25 mouse cellular contexts compared by ENCODE assay signal in genomic region chr4:100759603-100760002, GRCm38 (mm10). TPM values are rescaled to one million over a fixed set of nuclear protein-coding genes. Genes with fewer than 3 reads are reported as not detected.
DNase-seq lines count a peak whose midpoint lies in the region; ATAC-seq lines count a peak whose summit lies in the region.
"Had no signal": no experiment of that assay in that cellular context is flagged by ENCODE, and none has a peak within 500 bp of the region (broad histone marks: within the 10 kb centered on the region; RNA-seq: fewer than 3 reads in every experiment).

No protein-coding gene starts in this region.

- no peak overlapping the region for H3K27ac ChIP-seq in kidney, embryonic 14.5 days (ENCODE audit: low read depth, low read length)
- H3K27ac ChIP-seq in limb, embryonic 12.5 days: 0 out of 2 replicates have a peak overlapping the region, but pooled peaks have one; percentile 9
- H3K27ac ChIP-seq in limb, embryonic 10.5 days: no peak overlapping the region
- H3K27ac ChIP-seq in lung, embryonic 15.5 days: 0 out of 2 replicates have a peak overlapping the region, but pooled peaks have one; percentile 36
- H3K27ac ChIP-seq: embryonic facial prominence, embryonic 10.5 days; embryonic facial prominence, embryonic 12.5 days; forebrain, embryonic 13.5 days had no signal

- DNase-seq in kidney, adult 11 months: peak; percentile 31
- DNase-seq in kidney, postnatal 10 days: no peak
- DNase-seq in kidney, postnatal 14 days: peak; percentile 30
- DNase-seq in limb, embryonic 10.5 days (ENCODE audit: low spot score): no peak
- no peak for DNase-seq in lung, postnatal 4 days
- DNase-seq: adrenal gland, adult 8-10 months; adrenal gland, postnatal 14 days; adrenal gland, postnatal 36 days; B cell, adult 2 months; cerebellum, adult 11-12 months; cerebellum, adult 2 months; cerebellum, adult 9-10 months; cerebellum, postnatal 10 days; cerebellum, postnatal 25 days had no signal

- WGBS in kidney, embryonic 14.5 days: 71% methylated on average over 1 of the region's 1 CpGs
- WGBS in limb, embryonic 12.5 days: 41% methylated on average over 1 of the region's 1 CpGs
- WGBS in limb, embryonic 10.5 days: 97% methylated on average over 1 of the region's 1 CpGs
- WGBS in lung, embryonic 15.5 days: 57% methylated on average over 1 of the region's 1 CpGs

- no peaks in the 10 kb centered on the region for H3K27me3 ChIP-seq in kidney, embryonic 14.5 days (ENCODE audit: control insufficient read depth, insufficient read depth, low read length)
- no peaks in the 10 kb centered on the region for H3K27me3 ChIP-seq in limb, embryonic 12.5 days
- H3K27me3 ChIP-seq in limb, embryonic 10.5 days (ENCODE audit: low read depth, poor library complexity, severe bottlenecking): no peaks in the 10 kb centered on the region
- H3K27me3 ChIP-seq in lung, embryonic 15.5 days: no peaks in the 10 kb centered on the region
- H3K27me3 ChIP-seq: CH12.LX; embryonic facial prominence, embryonic 12.5 days; forebrain, embryonic 13.5 days; Patski had no signal

- H3K36me3 ChIP-seq in kidney, embryonic 14.5 days (ENCODE audit: control insufficient read depth, insufficient read depth, low read length): no peaks in the 10 kb centered on the region
- no peaks in the 10 kb centered on the region for H3K36me3 ChIP-seq in limb, embryonic 12.5 days
- no peaks in the 10 kb centered on the region for H3K36me3 ChIP-seq in limb, embryonic 10.5 days
- H3K36me3 ChIP-seq in lung, embryonic 15.5 days: no peaks in the 10 kb centered on the region
- H3K36me3 ChIP-seq: embryonic facial prominence, embryonic 10.5 days; embryonic facial prominence, embryonic 12.5 days; G1E had no signal

- no peaks in the 10 kb centered on the region for H3K4me1 ChIP-seq in kidney, embryonic 14.5 days (ENCODE audit: control insufficient read depth, insufficient read depth, low read length)
- 0 out of 2 replicates have a peak, but pooled peaks cover 4% of the 10 kb centered on the region for H3K4me1 ChIP-seq in limb, embryonic 12.5 days (replicated peaks)
- H3K4me1 ChIP-seq in limb, embryonic 10.5 days: no peaks in the 10 kb centered on the region
- 0 out of 2 replicates have a peak, but pooled peaks cover 4% of the 10 kb centered on the region for H3K4me1 ChIP-seq in lung, embryonic 15.5 days
- H3K4me1 ChIP-seq: embryonic facial prominence, embryonic 10.5 days; embryonic facial prominence, embryonic 12.5 days; forebrain, embryonic 13.5 days had no signal

- H3K9ac ChIP-seq in kidney, embryonic 14.5 days (ENCODE audit: low read depth, low read length): no peak overlapping the region
- no peak overlapping the region for H3K9ac ChIP-seq in limb, embryonic 12.5 days (replicated peaks)
- H3K9ac ChIP-seq in lung, embryonic 15.5 days: no peak overlapping the region
- H3K9ac ChIP-seq: embryonic facial prominence, embryonic 12.5 days; forebrain, embryonic 13.5 days had no signal

- no peak overlapping the region for H3K4me3 ChIP-seq in kidney, embryonic 14.5 days (ENCODE audit: low read length)
- no peak overlapping the region for H3K4me3 ChIP-seq in limb, embryonic 12.5 days (replicated peaks)
- no peak overlapping the region for H3K4me3 ChIP-seq in limb, embryonic 10.5 days
- no peak overlapping the region for H3K4me3 ChIP-seq in lung, embryonic 15.5 days
- H3K4me3 ChIP-seq: embryonic facial prominence, embryonic 10.5 days; embryonic facial prominence, embryonic 12.5 days; forebrain, embryonic 13.5 days had no signal

- no peaks in the 10 kb centered on the region for H3K9me3 ChIP-seq in kidney, embryonic 14.5 days (ENCODE audit: control insufficient read depth, low read length)
- no peaks in the 10 kb centered on the region for H3K9me3 ChIP-seq in limb, embryonic 12.5 days
- no peaks in the 10 kb centered on the region for H3K9me3 ChIP-seq in limb, embryonic 10.5 days (replicated peaks)
- no peaks in the 10 kb centered on the region for H3K9me3 ChIP-seq in lung, embryonic 15.5 days
- H3K9me3 ChIP-seq: embryonic facial prominence, embryonic 10.5 days; embryonic facial prominence, embryonic 12.5 days; forebrain, embryonic 13.5 days had no signal

- ATAC-seq in kidney, embryonic 14.5 days (ENCODE audit: low FRiP score, low TSS enrichment): no peak
- no peak for ATAC-seq in limb, embryonic 12.5 days (ENCODE audit: insufficient number of reproducible peaks, insufficient read depth, low FRiP score, low TSS enrichment, low read depth)
- no peak for ATAC-seq in lung, embryonic 15.5 days (ENCODE audit: borderline replicate concordance, extremely low read depth, low FRiP score, low TSS enrichment)
- ATAC-seq: activated CD4-positive, CD25-positive, alpha-beta regulatory T cell, adult 4 months; CD4-positive, CD25-positive, alpha-beta regulatory T cell, adult 4 months; forebrain, embryonic 13.5 days; Patski had no signal

- H3K4me2 ChIP-seq in kidney, embryonic 14.5 days (replicated peaks; ENCODE audit: low read depth, low read length): no peak overlapping the region
- H3K4me2 ChIP-seq in limb, embryonic 12.5 days: no peak overlapping the region
- no peak overlapping the region for H3K4me2 ChIP-seq in lung, embryonic 15.5 days
- H3K4me2 ChIP-seq: embryonic facial prominence, embryonic 12.5 days; forebrain, embryonic 13.5 days had no signal

RNA-seq across cellular contexts. Expression of gene Cachd1, which starts 16.9 kb away (rescaled TPM):
- polyA plus RNA-seq in kidney, embryonic 14.5 days (2014; fragmentation: Nextera tagmentation; extraction: Ambion mirVana): 18.7 and 25.0 TPM in 2 replicates
- polyA plus RNA-seq in limb, embryonic 12.5 days (2016; fragmentation: Nextera tagmentation; extraction: Ambion mirVana): 39.7 and 42.3 TPM in 2 replicates
- 43.3 and 44.9 TPM in 2 replicates for polyA plus RNA-seq in limb, embryonic 10.5 days (2016; fragmentation: Nextera tagmentation; extraction: Ambion mirVana)
- polyA plus RNA-seq in lung, embryonic 15.5 days (2015; fragmentation: Nextera tagmentation; extraction: Ambion mirVana): 16.1 and 19.1 TPM in 2 replicates
- polyA plus RNA-seq: activated CD4-positive, CD25-positive, alpha-beta regulatory T cell, adult 4 months; CD4-positive, CD25-positive, alpha-beta regulatory T cell, adult 4 months had no signal

Comparison
In these comparisons a context has a peak if more than half of its experiments do, and no peak if none do; other contexts are left out.
1. DNase-seq: peak in kidney, adult 11 months (single experiment) and kidney, postnatal 14 days (single experiment); none in kidney, postnatal 10 days (single experiment), limb, embryonic 10.5 days (single experiment) and lung, postnatal 4 days (0 of 2).
2. H3K27ac ChIP-seq: peak in limb, embryonic 12.5 days (single experiment) and lung, embryonic 15.5 days (single experiment); none in kidney, embryonic 14.5 days (single experiment) and limb, embryonic 10.5 days (single experiment).